In the genomic region with DNA sequence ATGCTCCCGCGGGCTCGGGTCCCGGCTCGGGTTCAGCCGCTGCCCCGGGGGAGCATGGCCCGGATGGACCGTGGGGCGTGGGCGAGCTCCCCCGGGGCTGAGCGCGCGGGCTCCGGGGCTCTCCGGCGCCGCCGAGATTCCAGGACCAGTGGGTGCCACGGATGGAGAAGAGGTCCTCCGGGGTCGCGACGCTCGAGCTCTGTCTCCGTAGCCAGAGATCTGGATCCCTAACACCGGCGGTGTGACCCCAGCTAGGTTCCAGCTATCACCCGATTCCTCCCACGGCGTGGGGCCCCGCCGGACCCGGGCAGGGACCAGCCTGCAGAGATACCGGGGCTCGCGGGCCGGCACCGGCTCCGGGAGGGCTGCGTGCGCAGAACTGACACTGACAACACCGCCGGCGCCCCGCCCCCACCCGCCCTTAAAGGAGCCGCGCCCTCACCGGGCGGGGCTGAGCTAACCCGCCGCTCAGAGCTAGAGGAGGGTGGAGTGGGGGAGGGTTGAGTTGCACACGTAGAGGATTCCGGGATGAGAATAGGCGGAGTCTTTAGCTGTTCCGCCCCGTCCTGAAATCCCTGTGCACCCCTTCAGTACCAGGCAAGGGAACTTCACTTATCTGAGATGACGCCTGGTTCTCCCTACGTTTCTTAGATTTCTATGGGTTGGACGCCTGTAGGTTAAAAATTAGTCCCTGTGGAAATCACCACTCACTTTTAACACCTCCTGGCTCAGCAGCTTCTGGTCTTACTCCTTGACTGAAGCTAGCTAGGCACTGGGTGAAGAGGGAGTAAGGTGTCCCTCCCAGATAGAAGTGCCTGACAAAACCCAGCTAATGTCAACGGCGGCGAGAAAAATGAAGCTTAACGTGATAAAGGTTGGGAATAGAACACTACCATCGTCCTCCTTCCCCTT, we compare ENCODE assay signal across 8 mouse cellular contexts. TPM values are rescaled to one million over a fixed set of nuclear protein-coding genes. Genes with fewer than 3 reads are reported as not detected.
DNase-seq lines count a peak whose midpoint lies in the region; ATAC-seq and TF ChIP-seq lines count a peak whose summit lies in the region.

A gene (minus strand): TSS at position 399 of the 912 bp plus-strand sequence.

- peak within 1 kb of the TSS; percentile 86 for H3K4me2 ChIP-seq in forebrain, embryonic 14.5 days (ENCODE audit: low read length)

- H3K4me3 ChIP-seq in ES-Bruce4 (ENCODE audit: low read depth, low read length), result peak within 1 kb of the TSS; percentile 63
- peak within 1 kb of the TSS; percentile 92 for H3K4me3 ChIP-seq in forebrain, embryonic 14.5 days (ENCODE audit: low read depth, low read length)

- WGBS in forebrain, embryonic 14.5 days, result under 1% methylated on average over 66 of the region's 67 CpGs

- no peaks in the 10 kb centered on the region for H3K9me3 ChIP-seq in ES-Bruce4 (replicated peaks; ENCODE audit: control insufficient read depth, insufficient read depth, low read length, poor library complexity, severe bottlenecking)
- no peaks in the 10 kb centered on the region for H3K9me3 ChIP-seq in forebrain, embryonic 14.5 days (replicated peaks; ENCODE audit: control insufficient read depth, low read length)

- intact Hi-C loops in heart, postnatal 14 days (cut with DNase I), result no loop called here

- H3K27me3 ChIP-seq in ES-Bruce4 (ENCODE audit: control insufficient read depth, insufficient read depth, low read length, poor library complexity, severe bottlenecking), result no peaks in the 10 kb centered on the region
- H3K27me3 ChIP-seq in forebrain, embryonic 14.5 days (replicated peaks; ENCODE audit: control insufficient read depth, insufficient read depth, low read length), result no peaks in the 10 kb centered on the region

- no peak for TF ChIP-seq POLR2A in ES-Bruce4 (IDR thresholded peaks at IDR 0.05; ENCODE audit: insufficient read depth, low read length)

- peak within 1 kb of the TSS; percentile 56 for H3K9ac ChIP-seq in ES-Bruce4 (ENCODE audit: low read depth, poor library complexity, severe bottlenecking)
- peak within 1 kb of the TSS; percentile 93 for H3K9ac ChIP-seq in forebrain, embryonic 14.5 days (ENCODE audit: low read length)

- peak; percentile 99 for ATAC-seq in forebrain, embryonic 14.5 days
- peak; percentile 77 for ATAC-seq in neutrophil, adult 5-6 weeks (ENCODE audit: extremely low read depth, insufficient number of reproducible peaks, low FRiP score, poor library complexity, severe bottlenecking)

- no peak within 1 kb of the TSS for H3K27ac ChIP-seq in ES-Bruce4 (ENCODE audit: insufficient read depth, low read length)
- H3K27ac ChIP-seq in forebrain, embryonic 14.5 days (ENCODE audit: low read depth, low read length), result peak within 1 kb of the TSS; percentile 74

- peak; percentile 88 for DNase-seq in cerebellum, adult 11 months
- peak; percentile 99 for DNase-seq in forebrain, embryonic 14.5 days (ENCODE audit: low spot score)
- peak; percentile 89 to 90 for DNase-seq in heart, postnatal 14 days
- DNase-seq in layer of hippocampus, adult 11-12 months (ENCODE audit: low spot score), result peak; percentile 95
- DNase-seq in lung, adult 18-20 months, result peak; percentile 94 to 96
- peak; percentile 76 to 85 for DNase-seq in thymus, adult 18-20 months

- TF ChIP-seq EP300 in ES-Bruce4 (IDR thresholded peaks at IDR 0.05; ENCODE audit: insufficient read depth, low read depth, low read length), result peak; percentile 64; the same call in 1 of the 2 replicates

- TF ChIP-seq CTCF in ES-Bruce4 (IDR thresholded peaks at IDR 0.05; ENCODE audit: low read depth, low read length), result no peak

- H3K4me1 ChIP-seq in ES-Bruce4 (ENCODE audit: control insufficient read depth, insufficient read depth, low read length), result no peaks in the 10 kb centered on the region
- H3K4me1 ChIP-seq in forebrain, embryonic 14.5 days (ENCODE audit: control insufficient read depth, insufficient read depth, low read length), result peaks cover 22% of the 10 kb centered on the region

- H3K36me3 ChIP-seq in ES-Bruce4 (ENCODE audit: control insufficient read depth, insufficient read depth, low read length, poor library complexity, severe bottlenecking), result no peaks in the 10 kb centered on the region
- peaks cover 19% of the 10 kb centered on the region for H3K36me3 ChIP-seq in forebrain, embryonic 14.5 days (ENCODE audit: control insufficient read depth, insufficient read depth, low read length)

RNA-seq across cellular contexts. Expression of the gene that starts here (rescaled TPM):
- 5.1 and 7.0 TPM in 2 replicates for polyA plus RNA-seq in ES-Bruce4 (2011; ENCODE audit: insufficient read depth, insufficient read length, low read depth, missing spikeins)
- polyA plus RNA-seq in forebrain, embryonic 14.5 days (2014; fragmentation: Nextera tagmentation; extraction: Ambion mirVana), result 16.3 and 22.2 TPM in 2 replicates
- total RNA-seq in heart, postnatal 14 days (2021), result 10 to 100 TPM; 15.8 to 16.6 TPM
- total RNA-seq in neutrophil, adult 5-6 weeks (2017), result 22.0 and 30.5 TPM in 2 replicates
